Mouse (Mus musculus) B cell, adult 2 months (primary cell): ENCODE measurements around the gene Cdhr4.

Experiments used
- DNase-seq, 2 experiments: peaks; one replicate each; pipeline ENCODE4 v3.0.0; 2022

Cdhr4 gene

DNA sequence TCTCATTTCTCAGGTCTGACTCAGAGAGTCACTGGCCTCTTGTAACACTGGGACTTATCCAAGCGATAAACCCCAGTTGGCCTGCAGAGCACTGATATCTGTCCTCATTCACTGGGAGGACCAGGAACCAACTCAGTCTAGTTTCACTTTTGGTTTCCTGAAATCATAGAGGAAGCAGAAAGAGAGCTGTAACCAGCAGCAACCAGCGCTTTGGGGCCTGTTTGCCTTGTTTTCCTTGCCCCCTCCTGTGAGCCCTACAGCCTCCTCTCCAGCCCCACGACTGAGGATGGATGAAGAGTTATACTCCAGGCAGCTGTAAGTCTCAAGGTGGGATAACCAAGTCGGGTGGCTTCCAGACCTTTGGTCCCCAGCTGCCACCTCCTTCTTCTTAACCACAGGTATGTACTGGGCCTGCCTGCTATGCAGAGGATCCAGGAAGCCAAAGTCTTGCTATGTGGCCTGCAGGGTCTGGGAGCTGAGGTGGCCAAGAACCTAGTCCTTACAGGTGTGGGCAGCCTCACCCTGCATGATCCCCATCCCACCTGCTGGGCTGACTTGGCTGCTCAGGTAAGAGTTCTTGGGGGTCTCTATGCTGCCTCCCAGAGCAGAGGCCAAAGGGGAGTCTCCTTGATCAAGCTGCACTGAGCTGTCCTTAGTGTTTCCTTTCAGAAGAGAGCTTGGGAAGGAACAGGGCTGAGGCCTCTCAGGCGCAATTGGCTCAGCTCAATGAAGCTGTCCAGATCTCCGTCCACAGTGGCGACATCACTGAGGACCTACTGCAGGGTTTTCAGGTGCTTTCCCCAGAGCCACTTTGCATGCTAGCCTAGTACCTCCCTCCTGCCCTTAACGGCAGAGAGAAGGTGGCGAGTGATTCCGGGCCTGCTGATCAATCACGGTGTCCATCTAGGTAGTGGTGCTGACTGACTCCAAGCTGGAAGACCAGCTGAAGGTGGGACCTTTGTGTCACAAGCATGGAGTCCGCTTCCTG is 16.6 kb upstream of the Cdhr4 start, which contains the start of gene Uba7:
Gene Uba7 (plus strand): TSS at position 107 of the 988 bp plus-strand sequence.
- peak; percentile 57 to 60 for DNase-seq

DNA sequence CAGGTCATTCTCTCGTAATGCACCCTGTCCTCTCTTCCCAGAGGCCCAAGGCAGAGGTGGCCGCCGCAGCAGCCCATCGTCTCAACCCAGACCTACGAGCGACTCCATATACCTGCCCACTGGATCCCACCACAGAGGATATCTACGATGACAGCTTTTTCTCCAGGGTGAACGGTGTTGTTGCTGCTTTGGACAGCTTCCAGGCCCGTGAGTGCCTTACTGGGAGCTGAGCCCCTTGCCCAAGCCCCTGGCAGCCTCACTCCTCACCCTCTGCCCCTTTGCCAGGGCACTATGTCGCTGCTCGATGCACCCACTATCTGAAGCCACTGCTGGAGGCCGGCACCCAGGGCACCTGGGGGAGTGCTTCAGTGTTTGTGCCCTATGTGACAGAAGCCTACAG is 13.5 kb upstream of the Cdhr4 start:
- no peak for DNase-seq

DNA sequence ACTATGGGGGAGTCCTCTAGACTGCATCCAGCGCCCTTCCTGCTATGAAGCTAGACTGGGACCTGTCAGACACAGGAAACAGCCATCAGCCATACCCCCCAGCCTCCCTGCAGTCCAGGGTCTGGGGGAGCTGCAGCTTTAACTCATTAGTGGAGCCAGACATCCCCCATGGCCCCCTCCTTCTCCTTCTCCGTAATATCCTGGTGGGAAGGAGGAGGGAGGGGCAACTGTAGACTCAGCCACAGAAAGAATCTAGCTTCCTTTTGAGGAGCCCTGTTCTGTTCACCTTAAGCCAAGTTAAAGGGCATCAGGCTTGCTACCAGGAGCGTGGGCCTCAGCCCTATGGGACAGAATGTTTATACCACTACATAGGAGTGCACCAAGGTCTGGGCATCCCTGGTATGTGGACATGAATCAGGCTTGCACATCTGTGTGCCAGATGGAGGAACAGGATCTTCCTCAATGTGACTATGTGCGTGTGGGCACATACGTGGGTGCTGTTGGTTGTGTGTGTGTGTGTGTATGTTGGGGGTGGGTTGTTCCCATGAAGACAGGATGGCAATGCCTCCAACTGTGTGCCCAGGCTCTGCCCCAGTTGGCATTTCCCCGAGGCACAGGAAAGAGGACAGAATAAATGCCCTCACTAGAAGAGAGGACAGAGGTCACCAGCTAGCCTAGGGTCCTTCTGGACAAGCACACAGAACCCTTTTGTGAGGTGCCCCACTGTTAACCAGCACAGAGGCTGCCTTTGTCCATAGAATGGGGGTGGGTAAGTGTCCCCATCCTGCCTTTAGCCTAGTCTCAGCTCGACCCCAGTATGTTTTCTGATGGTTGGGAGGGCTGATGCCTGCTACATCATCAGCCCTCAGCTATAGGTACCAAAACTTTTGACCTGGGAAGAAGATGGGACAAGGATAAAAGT is 10.4 kb upstream of the Cdhr4 start:
- DNase-seq, result no peak

- peak; percentile 21 to 32 for DNase-seq
These were observed 9.5 kb upstream of the Cdhr4 start, which contains the start of gene Gm20661 for GRCm38 (mm10) chr9:107982681-107983346. Gene Gm20661, plus strand, starts transcription at chr9:107983058.

- peak; percentile 37 to 46 for DNase-seq
These were observed 8.8 kb upstream of the Cdhr4 start for GRCm38 (mm10) chr9:107983421-107983890.

GRCm38 (mm10) chr9:107984052-107984753 is 8.1 kb upstream of the Cdhr4 start:
- peak; percentile 13 to 28 for DNase-seq

GRCm38 (mm10) chr9:107984754-107985055 is 7.6 kb upstream of the Cdhr4 start:
- no peak for DNase-seq

DNA sequence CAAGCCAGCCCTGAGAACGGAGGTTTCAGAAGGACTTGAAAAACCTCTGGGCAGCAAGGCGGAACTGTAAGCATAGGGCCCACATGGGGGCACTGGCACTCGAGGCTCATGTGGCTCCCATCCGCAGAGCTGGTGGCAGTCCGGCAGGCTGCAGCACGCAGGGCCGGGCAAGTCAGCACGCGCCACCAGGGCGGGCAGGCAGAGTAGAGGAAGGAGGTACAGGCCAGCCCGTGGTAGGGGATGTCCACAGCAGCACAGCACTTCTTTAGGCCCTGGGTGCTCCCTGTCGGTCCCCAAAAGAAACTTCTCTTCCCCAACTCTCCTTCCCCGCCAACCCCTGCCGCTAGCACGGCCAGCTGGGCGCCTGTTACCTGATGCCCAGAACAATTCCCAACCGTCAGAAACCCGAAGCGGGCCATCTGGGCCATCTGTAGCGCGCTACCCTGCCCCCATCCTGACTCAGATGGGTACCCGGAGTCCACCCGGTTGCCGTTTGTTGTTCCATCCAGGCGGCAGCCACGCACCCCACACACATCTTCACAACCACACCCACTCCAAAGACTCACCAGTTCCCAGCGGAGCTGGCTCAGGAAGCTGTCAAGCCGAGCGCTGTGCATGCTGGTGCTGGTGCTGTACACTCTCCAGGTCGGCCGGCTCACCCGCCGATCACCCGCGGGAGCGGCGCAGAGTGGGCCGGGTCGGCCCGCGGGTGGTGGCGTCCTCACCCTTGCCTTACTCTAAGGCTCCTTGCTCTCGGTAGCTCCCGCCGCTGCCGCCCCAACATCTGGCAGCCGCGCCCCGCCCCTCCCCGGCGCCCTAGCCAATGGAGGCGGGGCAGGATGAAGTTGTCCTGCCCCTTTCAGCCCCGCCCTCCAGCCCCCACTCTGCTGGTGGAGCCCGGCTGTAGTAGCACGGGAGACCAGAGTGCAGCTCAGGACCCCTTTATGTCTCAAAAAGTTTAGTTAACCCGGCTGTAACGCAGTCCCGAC is 6.9 kb upstream of the Cdhr4 start, which contains the start of gene Inka1:
Gene Inka1 (minus strand): TSS at position 749 of the 989 bp plus-strand sequence.
- peak; percentile 94 for DNase-seq

- DNase-seq, result peak; percentile 86 to 88
These were observed 5.9 kb upstream of the Cdhr4 start for GRCm38 (mm10) chr9:107986376-107986775.

DNA sequence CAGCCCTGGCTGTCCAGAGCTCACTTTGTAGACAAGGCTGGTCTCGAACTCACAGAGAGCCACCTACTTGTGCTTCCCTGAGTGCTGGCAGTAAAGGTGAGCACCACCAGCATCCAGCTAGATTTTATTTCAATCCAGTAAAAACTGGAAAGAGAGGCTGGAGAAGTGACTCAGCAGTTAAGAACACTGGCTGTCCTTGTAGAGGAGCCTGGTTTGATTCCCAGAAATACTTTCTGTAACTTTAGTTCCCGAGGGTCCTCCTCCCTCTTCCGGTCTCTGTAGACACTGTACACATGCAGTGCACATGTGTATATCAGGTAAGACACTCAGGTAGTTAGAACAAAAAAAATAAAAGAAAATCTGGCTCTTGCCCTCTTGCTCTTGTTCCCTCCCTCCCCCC is 4.3 kb upstream of the Cdhr4 start:
- DNase-seq, result no peak

GRCm38 (mm10) chr9:107993013-107993412 is 716 bp downstream of the Cdhr4 start:
- DNase-seq, result no peak

GRCm38 (mm10) chr9:107994464-107994863 is 2.2 kb downstream of the Cdhr4 start:
- no peak for DNase-seq

DNA sequence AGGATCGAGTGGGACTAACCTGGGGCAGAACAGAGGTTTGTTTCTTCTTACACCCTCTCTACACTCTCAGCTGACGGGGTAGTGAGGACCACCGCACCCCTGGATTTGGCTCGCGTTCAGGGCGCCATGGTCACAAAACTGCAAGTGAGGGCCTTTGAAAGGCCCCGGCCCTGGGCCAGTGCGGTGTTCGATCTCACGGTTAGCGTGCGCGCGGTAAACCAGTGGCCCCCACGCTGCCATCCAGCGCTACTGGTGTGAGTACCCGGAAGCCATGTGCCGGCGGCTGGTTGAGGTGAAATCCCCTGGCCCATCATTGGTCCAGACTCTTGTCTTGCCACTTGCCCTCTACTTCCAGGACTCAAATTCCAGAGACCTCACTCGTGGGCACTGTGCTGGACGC is 3.2 kb downstream of the Cdhr4 start:
- no peak for DNase-seq

- no peak for DNase-seq
These were observed 3.8 kb downstream of the Cdhr4 start, which contains the start of gene Gm20662 for GRCm38 (mm10) chr9:107996049-107996448. Gene Gm20662, plus strand, starts transcription at chr9:107996349.

DNA sequence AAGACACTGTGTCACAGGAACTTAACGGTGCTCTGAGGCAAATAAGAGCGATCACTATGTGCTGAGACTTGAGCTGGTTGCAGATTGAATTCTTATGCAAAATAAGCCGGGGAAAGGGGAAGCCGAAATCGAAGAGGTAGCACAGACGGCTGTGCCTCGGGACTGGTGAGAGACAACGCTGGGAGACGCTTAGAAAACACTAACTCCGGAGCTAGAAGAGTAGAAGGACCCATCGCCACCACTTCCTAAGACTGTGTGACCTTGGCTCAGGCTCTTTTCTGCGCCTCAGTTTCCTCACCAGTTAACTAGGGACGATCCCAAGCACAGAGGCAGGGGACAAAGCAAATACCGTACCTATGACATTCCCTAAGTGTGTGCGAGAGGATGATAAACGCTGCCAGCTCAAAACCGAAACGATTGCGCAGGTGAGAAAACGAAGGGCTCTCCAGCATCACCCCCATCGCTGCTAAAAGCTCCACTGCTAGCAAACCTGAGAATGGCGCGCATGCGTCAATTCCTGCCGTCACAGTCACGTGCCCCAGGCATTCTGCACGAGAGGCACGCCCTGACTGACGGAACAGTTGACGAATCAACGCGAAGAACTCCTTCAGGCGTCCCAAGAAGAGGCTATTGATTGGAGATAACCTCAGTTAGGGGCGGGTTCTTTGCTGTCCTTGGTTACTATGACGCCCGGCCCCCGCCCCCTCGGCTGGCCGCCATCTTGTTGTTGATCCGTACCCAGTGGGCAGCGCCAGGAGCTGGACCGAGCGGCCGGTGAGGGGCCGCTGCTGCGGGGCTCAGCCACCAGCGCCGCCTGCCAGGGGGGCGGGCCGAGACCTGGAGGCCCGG is 9.8 kb downstream of the Cdhr4 start, which contains the start of gene Ip6k1:
Gene Ip6k1 (plus strand): TSS at position 580 of the 849 bp plus-strand sequence.
- DNase-seq, result peak; percentile 98 to 99

GRCm38 (mm10) chr9:108002778-108003530 is 10.7 kb downstream of the Cdhr4 start:
- DNase-seq, result peak in 1 of 2 experiments; percentile 42

DNA sequence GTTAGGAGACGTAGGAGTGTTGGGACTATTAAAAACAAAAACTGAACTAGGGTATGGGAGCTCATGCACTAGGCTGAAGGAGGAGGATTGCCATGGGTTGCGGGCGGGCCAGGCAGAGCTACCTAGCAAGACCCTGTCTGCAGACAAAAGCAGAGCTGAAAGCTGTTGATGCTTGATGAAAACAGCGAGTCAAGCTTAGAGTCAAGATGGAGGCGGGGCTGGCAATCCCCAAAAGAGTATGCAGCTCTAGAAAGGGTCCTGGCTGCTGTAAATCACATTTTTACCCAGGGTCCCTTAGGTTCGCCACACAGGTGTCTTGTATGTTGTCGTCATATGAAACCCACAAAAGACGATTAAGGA is 11.2 kb downstream of the Cdhr4 start:
- peak; percentile 53 to 59 for DNase-seq

- DNase-seq, result no peak
These were observed 15.7 kb downstream of the Cdhr4 start for GRCm38 (mm10) chr9:108008041-108008440.

DNA sequence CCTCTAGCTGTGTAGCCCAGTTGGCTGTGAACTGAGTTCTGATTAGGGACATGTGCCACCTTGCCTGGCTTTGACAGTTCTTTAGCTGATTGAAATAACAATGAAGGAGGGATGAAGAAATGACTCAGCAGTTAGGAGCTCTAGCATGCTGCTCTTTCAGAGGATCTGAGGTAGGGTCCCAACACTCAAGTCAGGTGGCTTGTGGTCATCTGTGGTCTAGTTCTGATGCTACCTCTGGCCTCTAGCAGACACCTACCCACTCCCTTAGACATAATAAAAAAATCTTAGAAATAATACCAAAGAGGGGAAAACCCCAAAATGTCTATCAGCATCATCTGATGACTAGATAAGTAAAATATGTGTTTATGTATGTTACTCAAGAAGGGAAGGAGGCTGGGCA is 18.1 kb downstream of the Cdhr4 start:
- no peak for DNase-seq
